Mouse (Mus musculus) kidney, adult 11 months (tissue): ENCODE measurements around the gene Kif16b.
"Not testable (repeated sequence)": the region's sequence is repeated elsewhere in the genome, so short reads cannot be mapped to it uniquely, and the experiment has no call there.

ENCODE experiments used
- DNase-seq: peaks from one replicate; pipeline ENCODE4 v3.0.0; 2022

The Kif16b gene

GRCm38 (mm10) chr2:142585845-142586244 lies 315.5 kb downstream of the Kif16b start:
- DNase-seq = no peak

GRCm38 (mm10) chr2:142584851-142585737 lies 316.2 kb downstream of the Kif16b start:
- no peak for DNase-seq

GRCm38 (mm10) chr2:142580449-142580848 lies 320.9 kb downstream of the Kif16b start:
- DNase-seq = no peak

GRCm38 (mm10) chr2:142577414-142577813 lies 323.9 kb downstream of the Kif16b start:
- DNase-seq = not testable (repeated sequence)

GRCm38 (mm10) chr2:142569771-142570170 lies 331.6 kb downstream of the Kif16b start:
- no peak for DNase-seq
